ENCODE assay signal across 18 mouse cellular contexts in the genomic region with DNA sequence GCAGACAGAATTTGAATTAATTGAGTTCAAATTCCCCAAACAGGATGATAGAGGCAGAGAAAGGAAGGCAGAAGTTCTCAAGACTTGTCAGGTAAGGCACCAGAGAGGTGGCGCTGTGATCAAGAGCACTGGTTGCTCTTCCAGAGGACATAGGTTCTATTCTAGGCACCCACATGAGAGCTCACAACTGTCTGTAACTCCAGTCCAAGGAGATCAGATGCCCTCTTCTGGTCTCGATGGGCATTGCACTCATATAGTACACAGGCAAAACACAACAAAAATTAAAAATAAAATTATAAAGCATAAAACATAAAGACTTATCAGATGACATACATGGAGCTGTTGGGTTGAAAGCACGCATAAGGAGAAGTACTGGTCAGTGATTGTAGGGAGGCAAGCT. TPM values are rescaled to one million over a fixed set of nuclear protein-coding genes. Genes with fewer than 3 reads are reported as not detected.
DNase-seq lines count a peak whose midpoint lies in the region; ATAC-seq and TF ChIP-seq lines count a peak whose summit lies in the region.
"Had no signal": no experiment of that assay in that cellular context is flagged by ENCODE, and none has a peak within 500 bp of the region (broad histone marks: within the 10 kb centered on the region; RNA-seq: fewer than 3 reads in every experiment).

No protein-coding gene starts in this region.

- no peak for ATAC-seq in CD4-positive, CD25-positive, alpha-beta regulatory T cell, adult 4 months
- ATAC-seq in liver, postnatal 0 days: no peak
- ATAC-seq: forebrain, postnatal 0 days had no signal

- H3K36me3 ChIP-seq in liver, postnatal 0 days (replicated peaks; ENCODE audit: insufficient read depth, low read length): no peaks in the 10 kb centered on the region
- H3K36me3 ChIP-seq: hindbrain, embryonic 12.5 days; midbrain, embryonic 12.5 days had no signal

- H3K9ac ChIP-seq in liver, postnatal 0 days (replicated peaks): no peak overlapping the region
- H3K9ac ChIP-seq: forebrain, postnatal 0 days; hindbrain, embryonic 12.5 days; midbrain, embryonic 12.5 days had no signal

- H3K4me3 ChIP-seq in liver, postnatal 0 days (ENCODE audit: low read depth, low read length): no peak overlapping the region
- H3K4me3 ChIP-seq: erythroblast, embryonic 14.5 days; hindbrain, embryonic 12.5 days; midbrain, embryonic 12.5 days had no signal

- DNase-seq in CD4-positive, CD25-positive, alpha-beta regulatory T cell, adult 2 months (ENCODE audit: low read depth, low spot score): peak; percentile 8
- DNase-seq in liver, postnatal 0 days: no peak
- DNase-seq in liver (no peak), A20 (ENCODE audit: low read depth, low spot score) (peak; percentile 27), ZHBTc4 (ENCODE audit: low read depth, low spot score) (peak; percentile 58)
- no peak for DNase-seq in Muller cell, postnatal 12 days (ENCODE audit: inconsistent ontology term)
- no peak for DNase-seq in spleen, postnatal 4 days (ENCODE audit: low spot score in 2 of 2)
- DNase-seq: adrenal gland, postnatal 14 days; cerebellum, postnatal 14 days; forebrain, postnatal 0 days; gastrocnemius, postnatal 36 days; kidney, adult 18-20 months; right cerebral cortex, postnatal 4 days had no signal

- no peaks in the 10 kb centered on the region for H3K27me3 ChIP-seq in liver, postnatal 0 days (ENCODE audit: insufficient read depth, low read length)
- H3K27me3 ChIP-seq: hindbrain, embryonic 12.5 days; midbrain, embryonic 12.5 days had no signal

- WGBS in liver, postnatal 0 days (ENCODE audit: insufficient replicate concordance): 79% methylated on average over 3 of the region's 3 CpGs

- H3K4me2 ChIP-seq in liver, postnatal 0 days (ENCODE audit: low read depth, low read length): no peak overlapping the region
- H3K4me2 ChIP-seq: hindbrain, embryonic 12.5 days; midbrain, embryonic 12.5 days had no signal

- TF ChIP-seq EP300 in liver, postnatal 0 days (IDR thresholded peaks at IDR 0.05; ENCODE audit: low read depth): no peak

- H3K27ac ChIP-seq in liver, postnatal 0 days (ENCODE audit: low read depth): no peak overlapping the region
- H3K27ac ChIP-seq: hindbrain, embryonic 12.5 days; midbrain, embryonic 12.5 days had no signal

- peak; percentile 41 for TF ChIP-seq CTCF in liver, postnatal 0 days (IDR thresholded peaks at IDR 0.05; ENCODE audit: low read depth)

- no peaks in the 10 kb centered on the region for H3K4me1 ChIP-seq in liver, postnatal 0 days (ENCODE audit: insufficient read depth)
- H3K4me1 ChIP-seq: hindbrain, embryonic 12.5 days; midbrain, embryonic 12.5 days had no signal

- H3K9me3 ChIP-seq in liver, postnatal 0 days (ENCODE audit: low read length): no peaks in the 10 kb centered on the region
- H3K9me3 ChIP-seq: hindbrain, embryonic 12.5 days had no signal

RNA-seq across cellular contexts. Expression of a gene that starts 8.4 kb away (rescaled TPM):
- not detected for polyA plus RNA-seq in CD4-positive, CD25-positive, alpha-beta regulatory T cell, adult 4 months (2017; shearing (Covaris generic))
- 0.22 and 0.34 TPM in 2 replicates for polyA plus RNA-seq in liver, postnatal 0 days (2015; fragmentation: Nextera tagmentation; extraction: Ambion mirVana)
- polyA plus RNA-seq: erythroblast, embryonic 14.5 days; liver, adult 2 months had no signal

RNA-seq across cellular contexts. Expression of a gene that starts 43.2 kb away (rescaled TPM):
- 10 to 100 TPM; 26.0 to 31.3 TPM for polyA plus RNA-seq in CD4-positive, CD25-positive, alpha-beta regulatory T cell, adult 4 months (2017; shearing (Covaris generic))
- polyA plus RNA-seq in liver, postnatal 0 days (2015; fragmentation: Nextera tagmentation; extraction: Ambion mirVana): 7.4 and 9.2 TPM in 2 replicates

RNA-seq across cellular contexts. Expression of a gene that starts 56.1 kb away (rescaled TPM):
- 100 to 1,000 TPM; 158 to 170 TPM for polyA plus RNA-seq in CD4-positive, CD25-positive, alpha-beta regulatory T cell, adult 4 months (2017; shearing (Covaris generic))
- 23.0 and 26.7 TPM in 2 replicates for polyA plus RNA-seq in liver, postnatal 0 days (2015; fragmentation: Nextera tagmentation; extraction: Ambion mirVana)
- polyA plus RNA-seq: erythroblast, embryonic 14.5 days had no signal

Comparison
In these comparisons a context has a peak if more than half of its experiments do, and no peak if none do; other contexts are left out.
1. DNase-seq: peak in CD4-positive, CD25-positive, alpha-beta regulatory T cell, adult 2 months (single experiment), A20 (single experiment) and ZHBTc4 (single experiment); none in liver, postnatal 0 days (single experiment), liver (single experiment), Muller cell, postnatal 12 days (single experiment) and spleen, postnatal 4 days (0 of 2).